Mouse (Mus musculus) spleen, embryonic (tissue): ENCODE data around the gene Gm17455.

Source experiments
- CTCF ChIA-PET: fragments of 350-600 bp; sonication (Branson Sonifier 250); formaldehyde crosslinking; loops from one replicate; lab custom pipeline; 2022; lab: Charles Lee

Gene Gm17455

GRCm38 (mm10) chr10:60417041-60417440 lies 17.5 kb downstream of the Gm17455 start:
- CTCF ChIA-PET, result no interaction called here

- CTCF ChIA-PET, result no interaction called here
Measured at GRCm38 (mm10) chr10:60418137-60418536, 18.6 kb downstream of the Gm17455 start.

GRCm38 (mm10) chr10:60419624-60420023 lies 20.1 kb downstream of the Gm17455 start:
- CTCF ChIA-PET, result no interaction called here

- CTCF ChIA-PET, result interaction anchor here (0.6 kb wide), 1 partner anchor 9 kb away, joined by 3 read pairs; no protein-coding TSS in a partner anchor
Measured at GRCm38 (mm10) chr10:60422756-60423155, 23.2 kb downstream of the Gm17455 start.

- CTCF ChIA-PET, result interaction anchor here (0.6 kb wide), 2 partner anchors 177 to 294 kb away, joined by 5 to 11 read pairs; no protein-coding TSS in a partner anchor
Measured at GRCm38 (mm10) chr10:60430001-60430400, 30.5 kb downstream of the Gm17455 start.

- CTCF ChIA-PET, result no interaction called here
Measured at GRCm38 (mm10) chr10:60430591-60430990, 31.1 kb downstream of the Gm17455 start.

GRCm38 (mm10) chr10:60432679-60433078 lies 33.2 kb downstream of the Gm17455 start:
- CTCF ChIA-PET, result no interaction called here

- CTCF ChIA-PET, result interaction anchor here (0.6 to 0.8 kb wide), 3 partner anchors 95 to 523 kb away, joined by 3 to 4 read pairs (median 3); partner anchors contain the start of gene Vsir
Measured at GRCm38 (mm10) chr10:60442321-60442720, 42.8 kb downstream of the Gm17455 start.

GRCm38 (mm10) chr10:60443078-60443477 lies 43.6 kb downstream of the Gm17455 start:
- CTCF ChIA-PET, result interaction anchor here (0.8 kb wide), 1 partner anchor 96 kb away, joined by 4 read pairs; the partner anchor contains the start of gene Vsir

GRCm38 (mm10) chr10:60445031-60445593 lies 45.6 kb downstream of the Gm17455 start:
- CTCF ChIA-PET, result interaction anchor here (0.7 kb wide), 1 partner anchor 66 kb away, joined by 9 read pairs; no protein-coding TSS in a partner anchor

- CTCF ChIA-PET, result no interaction called here
Measured at GRCm38 (mm10) chr10:60447186-60447585, 47.7 kb downstream of the Gm17455 start.
